Mouse (Mus musculus) thymus, adult 18-20 months (tissue): ENCODE measurements around the gene Tbc1d8.

Experiments
- DNase-seq, 2 experiments: peaks; one replicate each; pipeline ENCODE4 v3.0.0; 2022; ENCODE audit warnings: mixed read lengths in 2 of 2

Tbc1d8 gene

DNA sequence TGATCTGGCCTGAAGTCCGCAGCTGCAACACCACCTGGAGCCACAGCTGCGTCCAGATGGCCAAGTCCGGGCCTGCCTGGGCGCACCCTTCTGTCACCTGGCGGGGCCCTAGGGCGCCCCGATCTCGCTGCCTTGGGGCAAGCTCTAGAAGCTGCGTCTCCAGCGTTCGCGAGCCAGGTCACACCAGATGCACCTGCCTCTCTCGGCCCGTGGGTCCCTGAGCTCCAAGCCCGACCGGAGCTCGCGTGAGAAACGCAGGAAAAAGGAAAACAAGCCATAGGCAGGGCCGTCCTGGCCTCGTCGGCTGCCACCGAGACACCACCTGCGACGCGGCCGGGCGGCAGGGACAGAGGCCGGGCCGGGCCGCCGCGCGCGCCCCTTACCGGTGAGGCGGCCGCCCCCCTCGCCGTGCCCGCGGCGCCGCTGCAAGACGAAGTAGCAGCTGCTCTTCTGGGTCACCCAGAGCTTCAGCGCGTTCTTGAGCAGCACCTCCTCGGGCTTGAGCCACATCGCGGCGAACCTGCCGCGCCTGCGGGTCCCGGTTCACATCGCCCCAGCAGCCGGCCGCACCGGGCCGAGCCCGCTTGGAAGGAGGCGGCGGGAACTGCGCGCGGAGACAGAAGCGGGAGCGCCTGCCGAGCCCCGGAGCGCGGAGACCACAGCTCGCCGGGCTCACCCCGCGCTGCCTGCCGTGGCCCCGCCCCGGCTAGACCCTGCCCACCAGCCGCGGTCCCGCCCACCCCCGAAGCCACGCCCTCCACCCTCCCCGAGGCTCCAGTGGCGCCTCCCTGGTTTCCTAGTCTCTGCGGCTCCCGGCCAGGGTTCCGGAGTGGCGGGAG, at the start of gene Tbc1d8:
Gene Tbc1d8 (minus strand): TSS at position 699 of the 839 bp plus-strand sequence.
- DNase-seq = peak; percentile 61 to 63

DNA sequence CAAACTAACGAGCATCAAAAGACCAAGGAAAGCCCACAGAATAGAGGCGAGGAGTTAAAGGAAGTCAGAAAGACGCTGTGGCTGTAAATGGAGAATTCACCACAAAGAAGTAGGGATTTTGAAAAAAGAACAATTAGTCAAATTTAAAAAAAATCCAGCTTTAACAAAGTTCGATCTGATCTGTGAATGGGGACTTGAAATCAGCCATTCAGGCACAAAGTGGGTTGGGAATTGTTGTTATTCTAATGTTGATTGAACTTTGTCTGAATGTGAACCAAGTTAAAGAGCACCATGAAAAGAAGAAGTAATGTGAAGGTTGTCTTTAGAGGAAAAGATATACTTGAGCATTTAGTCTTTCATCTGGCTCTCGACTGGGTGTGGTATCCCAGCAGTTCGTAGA, 49.8 kb upstream of the Tbc1d8 start:
- DNase-seq = no peak

DNA sequence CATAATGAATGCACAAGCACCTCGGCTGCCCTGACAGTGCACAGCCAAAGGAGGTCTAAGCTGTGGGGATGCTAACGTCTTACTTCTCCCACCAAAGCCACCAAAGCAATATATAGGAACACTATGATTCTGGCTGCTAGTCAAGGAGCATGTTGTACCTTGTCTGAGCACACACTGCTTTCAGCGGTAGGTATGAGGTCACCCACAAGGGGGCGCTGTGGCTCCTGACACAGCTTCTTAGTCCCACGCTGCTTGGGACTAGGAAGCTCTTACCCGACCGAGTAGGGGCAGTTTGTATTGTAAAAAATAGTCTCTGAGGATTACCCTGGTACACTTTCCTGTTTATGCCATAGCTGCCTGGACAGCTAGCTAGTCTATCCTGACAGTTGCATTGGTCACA, 48.9 kb upstream of the Tbc1d8 start:
- peak; percentile 47 to 50 for DNase-seq

DNA sequence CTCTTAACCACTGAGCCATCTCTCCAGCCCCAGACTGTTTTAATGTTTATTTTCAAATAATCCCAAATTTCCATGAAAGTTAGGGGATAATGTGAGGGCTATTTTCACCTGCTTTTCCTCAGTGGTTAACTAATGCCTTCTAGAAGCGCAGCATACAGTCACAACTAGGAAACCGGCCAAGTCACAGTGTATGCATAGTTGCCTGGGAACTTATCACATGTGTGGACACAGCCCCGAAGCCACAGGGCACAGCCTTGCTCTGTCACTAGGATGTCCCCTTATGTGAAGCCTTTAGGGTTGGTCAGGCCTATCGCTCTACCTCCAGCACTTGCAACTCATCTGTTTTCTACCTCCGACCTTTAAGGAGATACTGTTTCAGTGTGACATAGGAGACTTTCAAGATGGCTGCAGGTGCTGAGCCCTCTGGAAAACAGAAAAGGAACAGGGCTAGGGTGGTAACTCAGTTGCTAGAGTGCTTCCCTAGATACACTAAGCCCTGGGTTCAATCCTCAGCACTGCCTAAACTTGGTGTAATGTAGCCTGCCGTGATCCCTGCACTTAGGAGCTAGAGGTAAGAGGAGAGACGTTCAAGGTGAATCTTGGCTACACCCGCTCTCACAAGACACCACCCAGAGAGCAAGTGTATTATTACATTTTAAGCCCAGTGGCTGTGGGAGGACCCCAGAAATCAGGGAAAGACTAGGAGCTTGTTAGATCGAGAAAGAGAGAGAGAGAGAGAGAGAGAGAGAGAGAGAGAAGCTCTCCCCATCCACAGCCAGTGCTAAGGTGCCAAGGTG, 48.0 kb upstream of the Tbc1d8 start:
- no peak for DNase-seq

DNA sequence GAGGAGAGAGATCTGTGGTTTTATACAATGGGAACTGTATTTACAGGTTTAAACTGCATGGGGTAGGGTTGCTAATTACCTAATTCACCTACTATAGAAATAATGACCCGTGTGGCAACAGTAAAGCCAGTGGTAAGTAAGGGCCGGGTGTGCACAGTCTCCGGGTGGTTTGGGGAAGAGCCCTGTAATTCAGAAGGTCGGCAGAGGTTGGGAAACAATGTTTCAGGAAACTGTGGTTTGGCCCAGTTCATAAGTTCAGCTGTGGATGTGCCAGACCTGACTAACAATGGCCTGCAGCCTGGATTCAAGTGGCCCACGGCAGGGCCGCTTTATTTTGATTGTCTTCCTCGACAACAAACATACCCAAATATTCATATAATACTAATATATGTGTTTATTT, 47.2 kb upstream of the Tbc1d8 start:
- no peak for DNase-seq

DNA sequence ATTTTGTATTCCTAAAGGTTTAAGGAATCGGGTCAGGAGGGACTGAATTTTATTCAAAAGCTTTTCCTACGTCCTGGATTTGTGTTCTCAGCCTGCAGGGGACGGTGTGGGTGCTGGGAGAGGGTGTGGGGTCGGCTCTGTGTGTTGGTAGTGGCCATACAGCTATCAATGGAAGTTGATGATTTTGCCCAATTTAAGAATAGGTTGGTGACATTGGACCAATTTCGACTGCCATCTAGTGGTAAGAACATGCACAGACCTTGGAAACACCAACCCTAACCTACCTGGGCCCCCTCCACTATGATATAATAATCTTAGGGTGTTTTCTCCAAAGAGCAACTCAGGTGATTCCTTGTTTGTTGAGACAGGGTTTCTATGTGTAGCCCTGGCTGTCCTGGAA, 44.0 kb upstream of the Tbc1d8 start:
- no peak for DNase-seq

DNA sequence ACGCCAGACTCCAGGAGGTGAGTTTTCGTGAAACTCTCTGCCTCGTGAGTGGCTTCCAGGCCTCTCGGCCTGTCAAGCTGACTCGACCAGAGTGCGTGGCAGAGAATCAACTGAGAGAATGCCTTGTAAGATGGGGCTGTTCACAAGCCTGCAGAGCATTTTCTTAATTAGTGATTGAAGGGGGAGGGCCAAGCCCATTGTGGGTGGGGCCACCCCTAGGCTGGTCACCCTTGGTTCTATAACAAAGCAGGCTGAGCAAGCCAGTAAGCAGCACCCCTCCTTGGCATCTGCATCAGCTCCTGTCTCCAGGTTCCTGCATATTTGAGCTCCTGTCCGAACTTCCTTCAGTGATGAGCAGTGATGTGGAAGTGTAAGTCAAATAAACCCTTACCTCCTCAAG, 42.8 kb upstream of the Tbc1d8 start:
- no peak for DNase-seq

DNA sequence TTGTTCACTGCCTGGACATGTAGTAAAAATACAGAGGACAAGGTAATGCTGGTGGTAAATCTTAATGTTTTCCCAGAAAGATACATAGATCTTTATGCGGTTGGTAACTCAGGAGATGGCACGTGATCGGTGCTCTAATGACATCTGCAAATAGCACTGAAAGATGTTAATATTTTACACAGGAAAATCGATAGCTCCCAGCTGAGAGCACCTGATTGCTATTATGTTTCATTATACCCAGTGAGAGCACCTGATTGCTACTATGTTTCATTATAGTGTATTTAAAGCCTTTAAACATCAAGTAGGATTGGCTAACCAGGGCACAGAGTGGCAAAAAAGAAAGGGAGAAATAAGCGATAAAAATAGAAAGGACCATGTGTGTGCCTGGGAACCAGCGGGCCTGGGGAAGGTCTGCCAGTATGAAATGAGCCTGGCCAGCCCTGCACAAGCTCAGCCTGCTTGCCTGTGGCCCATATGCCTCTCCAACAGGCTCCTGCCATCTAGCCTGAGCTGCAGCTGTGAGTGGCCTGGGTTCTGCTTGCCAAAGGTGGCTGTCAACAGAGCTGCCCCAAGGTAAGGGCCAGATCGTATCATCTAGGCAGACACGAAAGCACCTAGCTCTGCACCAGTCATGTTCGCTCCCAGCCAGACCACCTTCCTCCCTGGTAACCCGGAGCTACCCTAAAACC, 36.9 kb upstream of the Tbc1d8 start:
- no peak for DNase-seq

DNA sequence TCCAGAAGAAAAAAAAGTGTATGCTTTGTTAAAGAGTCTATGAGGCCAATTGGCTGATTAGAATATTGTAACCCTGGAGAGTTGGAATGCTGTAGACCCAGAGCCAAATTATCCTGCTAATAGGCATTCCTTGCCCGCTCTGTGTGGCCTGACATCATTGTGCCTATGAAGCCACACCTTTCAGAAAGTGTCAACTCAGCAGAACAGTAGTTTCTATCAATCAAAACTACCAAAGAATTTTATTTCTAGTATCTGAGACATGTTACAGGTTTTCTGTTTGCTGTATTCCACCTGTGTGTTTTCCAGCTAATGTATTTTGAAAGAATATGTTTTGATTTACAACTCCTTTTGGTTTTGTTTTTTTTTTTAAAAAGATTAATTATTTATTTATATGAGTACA, 33.6 kb upstream of the Tbc1d8 start:
- DNase-seq = no peak

DNA sequence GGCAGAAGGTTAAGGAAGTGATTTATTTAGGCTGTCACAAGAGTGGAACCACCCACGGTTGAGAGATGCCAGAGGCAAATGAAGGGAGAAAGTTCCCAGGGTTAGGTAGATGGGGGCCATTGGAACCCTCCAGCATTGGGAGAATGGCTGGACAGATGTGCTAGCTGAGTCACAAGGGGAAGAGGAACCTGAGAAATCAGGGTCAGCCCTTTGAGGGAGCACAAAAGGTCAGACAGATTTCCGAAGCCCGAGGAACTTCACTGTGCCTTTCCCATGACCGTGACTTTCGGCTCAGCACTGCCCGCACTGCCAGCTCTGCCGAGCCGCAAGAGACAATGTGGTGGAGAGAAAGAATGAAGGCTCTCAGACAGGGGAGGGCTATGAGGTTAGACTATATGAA, 33.2 kb upstream of the Tbc1d8 start:
- no peak for DNase-seq

DNA sequence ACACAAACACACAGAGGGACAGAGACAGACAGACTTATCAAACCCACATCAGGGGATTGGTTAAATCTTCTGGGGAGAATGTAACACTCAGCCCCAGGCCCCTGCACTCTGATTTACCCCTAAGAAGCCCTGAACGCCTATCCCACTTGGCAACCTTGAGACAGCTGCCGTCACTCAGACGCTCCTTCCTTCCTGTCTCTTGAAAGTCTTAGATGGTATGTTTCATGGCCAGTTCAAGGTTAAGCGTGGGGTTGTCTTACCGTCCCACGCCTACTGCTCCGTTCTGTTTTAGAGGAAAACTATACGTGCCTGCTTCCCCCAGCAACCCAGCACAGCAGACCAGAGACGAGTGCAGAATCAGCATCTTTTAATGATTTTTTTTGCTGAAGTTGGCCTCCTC, 27.0 kb upstream of the Tbc1d8 start:
- DNase-seq = no peak

DNA sequence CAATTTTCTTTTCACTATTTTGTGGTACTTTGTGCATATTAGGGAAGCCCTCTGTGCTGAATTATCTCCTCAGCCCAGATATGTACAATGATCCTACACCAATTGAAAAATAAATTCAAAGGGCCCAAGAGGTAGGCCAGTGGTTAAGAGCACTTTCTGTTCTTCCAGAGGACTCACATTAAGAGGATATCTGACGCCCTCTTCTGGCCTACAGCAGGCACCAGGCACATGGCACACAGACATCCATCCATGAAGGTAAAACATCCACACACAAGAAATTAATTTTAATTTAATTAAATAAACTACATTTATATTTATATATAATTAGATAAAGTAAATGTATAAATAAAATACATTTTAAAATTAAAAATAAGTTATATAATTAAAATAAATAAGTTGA, 25.7 kb upstream of the Tbc1d8 start:
- DNase-seq = no peak

DNA sequence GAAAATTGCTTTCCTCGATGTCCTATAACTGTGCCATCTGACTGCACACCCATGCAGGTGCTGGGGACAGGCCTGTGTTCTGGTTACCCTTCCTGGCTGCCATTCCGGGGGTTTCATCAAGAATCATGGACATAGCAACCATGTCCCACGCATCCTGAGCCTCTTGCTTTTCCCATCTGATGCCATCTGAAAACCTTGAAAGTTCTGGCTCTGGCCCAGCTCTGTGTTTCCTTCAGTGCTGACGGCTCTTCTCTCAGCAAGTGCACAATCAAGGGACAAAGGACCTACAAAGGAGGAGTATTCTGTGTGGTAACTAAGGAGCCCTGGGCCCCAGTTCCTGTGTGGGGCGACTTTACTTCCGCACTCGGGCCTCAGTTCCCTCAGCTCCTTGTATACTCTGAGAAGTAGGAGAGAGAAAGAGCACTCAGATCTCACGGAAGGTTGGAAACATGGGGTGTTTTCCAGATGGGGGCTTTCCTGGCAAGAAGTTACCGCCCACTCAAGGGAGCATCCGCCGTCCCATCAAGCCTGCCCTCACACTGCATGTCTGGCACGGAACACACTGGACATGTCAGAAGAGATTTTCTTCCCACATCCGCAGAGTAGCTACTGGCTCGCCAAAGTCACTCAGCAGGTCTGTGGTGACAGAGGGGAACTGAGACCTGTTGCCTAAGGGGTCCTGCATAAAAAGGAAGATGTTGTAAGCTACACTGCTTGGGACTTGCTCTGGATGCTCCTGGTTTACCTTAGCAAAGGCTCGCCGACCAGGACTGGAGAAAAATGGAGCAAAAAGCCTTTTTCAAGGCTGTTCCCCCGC, 24.5 kb upstream of the Tbc1d8 start:
- no peak for DNase-seq

DNA sequence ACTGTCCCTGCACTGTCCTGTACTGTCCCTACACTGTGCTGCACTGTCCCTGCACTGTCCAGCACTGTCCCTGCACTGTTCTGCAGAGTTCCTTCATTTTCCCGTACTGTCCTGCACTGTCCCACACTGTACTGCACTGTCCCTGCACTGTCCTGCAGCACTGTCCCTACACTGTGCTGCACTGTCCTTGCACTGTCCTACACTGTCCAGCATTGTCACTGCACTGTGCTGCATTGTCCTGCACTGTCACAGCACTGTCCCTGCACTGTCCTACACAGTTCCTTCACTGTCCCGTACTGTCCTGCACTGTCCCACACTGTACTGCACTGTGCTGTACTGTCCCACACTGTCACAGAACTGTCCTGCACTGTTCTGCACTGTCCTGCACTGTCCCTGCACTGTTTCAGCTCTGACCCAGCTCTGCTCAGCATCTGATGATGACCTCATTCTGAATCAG, 21.0 kb upstream of the Tbc1d8 start:
- no peak for DNase-seq

DNA sequence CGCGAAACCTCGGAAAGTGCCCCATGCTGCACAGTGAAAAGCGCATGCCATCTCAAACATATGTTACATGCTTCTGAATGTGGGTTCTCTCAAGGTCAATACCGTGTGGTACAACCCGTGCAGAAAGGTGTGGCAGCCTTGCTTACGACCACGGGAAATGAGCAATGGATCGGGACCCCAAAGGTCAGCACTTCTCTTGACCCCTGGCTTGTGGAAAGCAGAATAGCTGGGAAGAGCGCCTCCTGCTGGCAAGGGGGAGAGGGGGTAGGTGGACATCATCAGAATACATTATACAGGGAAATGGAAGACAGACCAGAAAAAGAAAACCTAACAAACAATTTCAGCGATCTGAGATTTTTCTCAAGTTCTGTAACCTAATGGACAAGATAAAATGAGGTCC, 19.2 kb upstream of the Tbc1d8 start:
- DNase-seq = no peak

DNA sequence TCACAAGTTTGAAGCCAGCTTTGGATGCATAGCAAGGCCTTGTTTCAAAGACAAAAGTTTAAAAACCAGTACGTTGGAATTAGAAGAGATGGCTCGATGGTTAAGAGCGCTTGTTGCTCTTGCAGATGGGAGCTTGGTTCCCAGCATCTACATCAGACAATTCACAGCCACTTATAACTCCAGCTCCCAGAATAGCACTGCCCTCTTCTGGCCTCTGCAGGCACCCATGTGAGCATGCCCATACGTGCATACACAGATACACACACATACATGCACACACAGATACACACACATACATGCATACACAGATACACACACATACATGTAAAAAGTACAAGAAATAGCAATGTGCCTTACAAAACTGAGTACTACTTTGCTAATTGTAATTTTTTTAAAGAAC, 18.4 kb upstream of the Tbc1d8 start:
- DNase-seq = no peak

DNA sequence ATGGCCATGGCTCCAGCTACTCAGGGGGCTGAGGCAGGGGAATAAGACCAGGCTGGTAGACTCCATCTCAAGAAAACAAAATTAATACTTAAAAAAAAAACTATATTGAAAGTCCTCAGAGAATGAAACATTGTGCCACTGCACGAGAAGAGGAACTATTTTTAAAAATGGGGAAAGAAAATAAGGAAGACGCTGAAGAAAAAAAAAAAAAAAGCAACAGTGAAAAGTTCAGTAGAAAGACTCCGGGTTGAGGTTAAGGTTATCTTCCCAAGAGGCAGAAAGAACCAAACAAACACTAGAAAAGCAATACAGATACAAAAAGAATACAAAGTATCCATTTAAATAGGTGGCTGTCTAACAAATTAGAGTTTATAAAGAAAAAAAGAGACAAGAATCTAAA, 15.1 kb upstream of the Tbc1d8 start:
- no peak for DNase-seq

DNA sequence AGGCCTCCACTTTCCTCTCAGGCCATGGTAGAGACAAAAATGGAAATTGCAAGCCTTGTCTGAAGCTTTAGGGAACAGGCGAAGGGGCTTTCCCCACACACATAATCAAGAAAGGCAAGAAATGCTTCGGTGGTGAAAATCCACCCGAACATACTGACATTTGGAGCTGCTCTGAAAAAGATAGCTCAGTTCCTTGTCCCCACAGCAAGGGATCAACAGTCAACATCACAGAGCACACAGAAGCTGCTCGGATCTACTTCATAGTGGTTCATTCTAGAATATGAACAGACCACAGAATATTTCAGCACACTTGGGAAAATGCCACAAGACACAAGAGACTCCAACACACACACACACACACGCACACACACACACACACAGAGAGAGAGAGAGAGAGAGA, 14.6 kb upstream of the Tbc1d8 start:
- no peak for DNase-seq

DNA sequence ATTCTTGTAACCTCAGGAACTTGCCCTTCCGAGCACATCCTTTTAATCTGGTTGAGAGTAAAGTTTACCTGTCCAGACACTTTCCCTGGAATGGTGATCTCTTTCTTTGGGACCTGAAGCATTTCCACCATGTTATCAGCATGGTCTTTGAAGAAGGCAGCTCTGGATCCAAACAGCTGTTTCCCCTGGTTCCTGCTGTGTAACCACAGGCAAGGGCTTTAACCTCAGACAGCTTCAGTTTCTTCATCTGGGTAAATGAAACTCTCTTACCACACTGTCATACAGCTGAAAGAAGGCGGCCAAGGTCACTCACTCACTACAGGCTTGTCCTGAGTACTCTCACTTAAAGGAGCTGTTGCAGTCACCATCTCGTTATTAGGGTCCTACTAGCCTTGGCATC, 8.8 kb upstream of the Tbc1d8 start:
- no peak for DNase-seq

DNA sequence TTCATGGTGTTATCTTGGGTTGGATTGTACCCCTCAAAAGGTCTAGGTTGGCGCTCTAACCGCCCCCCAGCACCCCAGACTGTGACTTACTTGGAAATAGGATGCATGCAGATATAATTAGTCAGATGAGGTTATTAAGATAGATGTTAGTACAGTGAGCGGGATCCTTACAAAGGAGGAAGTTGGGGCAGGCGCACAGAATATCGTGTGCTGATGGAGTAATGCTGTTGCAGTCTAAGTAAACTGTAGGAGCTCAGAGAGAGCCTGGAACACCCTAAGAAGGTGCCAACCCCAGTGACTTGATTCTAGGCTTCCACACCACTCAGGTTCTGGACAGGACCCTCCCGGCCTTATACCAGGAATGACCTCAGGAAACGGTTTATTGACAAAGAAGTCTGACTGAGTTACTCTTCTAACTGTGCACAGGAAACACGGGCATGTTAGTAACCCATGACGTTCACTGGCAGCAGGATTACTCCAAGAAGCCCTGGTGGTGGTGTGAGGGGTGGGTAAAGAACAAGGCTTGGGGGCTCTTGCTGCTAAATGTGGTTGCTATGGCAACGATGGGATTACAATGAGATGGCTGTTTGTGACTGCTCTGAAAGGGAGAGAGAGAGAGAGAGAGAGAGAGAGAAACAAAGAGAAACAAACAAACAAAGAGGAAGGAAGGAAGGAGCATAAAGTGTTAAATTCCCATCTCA, 3.7 kb upstream of the Tbc1d8 start:
- DNase-seq = no peak

DNA sequence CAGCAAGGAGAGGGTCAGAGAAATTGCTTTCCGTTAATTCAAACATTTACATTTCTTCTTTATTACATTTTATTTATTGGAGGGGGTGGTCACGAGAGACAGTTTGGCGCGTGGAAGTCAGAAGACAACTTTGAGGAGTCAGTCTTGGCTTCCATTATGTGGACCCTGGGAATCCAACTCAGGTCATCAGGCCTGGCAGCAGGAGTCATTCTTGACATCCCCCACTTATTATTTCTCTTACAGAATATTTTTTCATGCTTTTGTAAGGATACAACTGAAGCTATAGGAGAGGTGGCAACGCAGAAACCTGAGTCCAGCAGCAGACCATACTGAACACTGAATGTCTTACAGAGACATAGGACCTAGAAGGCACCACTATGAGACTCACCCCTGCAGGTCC, 699 bp upstream of the Tbc1d8 start:
- no peak for DNase-seq

DNA sequence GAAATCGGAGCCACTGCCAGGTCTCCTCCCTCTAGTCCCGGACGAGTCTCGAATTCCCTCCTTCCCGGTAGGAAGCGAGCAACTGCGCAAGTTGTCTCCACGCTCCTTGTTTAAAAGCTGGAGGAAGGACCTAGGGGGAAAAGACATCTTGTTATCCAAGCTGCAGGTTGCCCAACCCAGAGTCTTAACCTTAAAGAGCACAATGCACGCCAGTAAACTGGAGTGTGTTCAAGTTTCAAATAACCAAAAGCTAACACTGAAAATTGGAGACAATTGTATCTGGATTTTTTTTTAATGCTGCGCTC, 293 bp upstream of the Tbc1d8 start:
- DNase-seq = no peak
